Mouse (Mus musculus) natural killer cell, adult 2 months (primary cell): Measurements from ENCODE around the gene Bcas3.
A peak's percentile ranks its signal among the peaks of the same experiment; 100 is the strongest.
"Not testable (repeated sequence)": the region's sequence is repeated elsewhere in the genome, so short reads cannot be mapped to it uniquely, and the experiment has no call there.

Source experiments
- DNase-seq, 2 experiments: peaks; one replicate each; pipeline ENCODE4 v3.0.0; 2022; ENCODE audit warnings: low spot score in 2 of 2

Gene Bcas3

DNA sequence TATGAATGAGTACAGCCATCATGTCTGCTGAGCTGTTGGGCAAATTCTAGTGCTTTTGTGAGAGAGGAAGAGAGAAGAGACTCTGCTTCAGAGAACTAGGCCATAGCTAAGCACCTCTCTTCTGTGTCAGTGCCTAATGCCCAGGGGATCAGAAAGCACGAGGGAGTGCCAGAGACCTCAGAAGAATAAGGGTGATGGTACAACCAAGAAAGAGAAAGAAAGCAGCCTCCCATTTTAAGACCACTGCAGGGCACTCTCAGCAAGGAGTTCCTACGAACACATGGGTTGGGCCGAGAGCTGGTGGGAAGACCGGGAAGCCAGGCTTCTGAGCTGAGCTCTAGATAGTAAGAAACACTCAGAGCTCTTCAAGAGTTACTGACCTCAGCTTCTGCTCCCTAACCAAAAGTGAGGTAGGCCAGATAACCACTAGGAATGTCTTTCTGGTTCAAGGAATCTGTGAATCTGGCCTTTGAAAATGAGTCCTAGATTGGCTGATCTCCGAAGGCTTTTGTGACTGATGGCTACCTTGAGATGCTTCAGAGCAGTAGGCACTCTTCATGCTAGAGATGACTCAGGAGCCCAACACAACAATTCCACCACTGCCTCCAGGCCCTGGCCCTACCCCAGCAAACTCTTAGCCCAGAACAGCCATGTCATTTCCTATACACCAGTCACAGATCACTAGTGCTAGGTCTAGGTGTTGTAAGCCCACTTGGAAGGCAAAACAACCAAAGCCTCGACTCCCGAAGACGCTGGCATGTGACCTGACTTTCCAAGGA lies 359.2 kb downstream of the Bcas3 start:
- DNase-seq, result no peak

GRCm38 (mm10) chr11:85712860-85713813 lies 360.2 kb downstream of the Bcas3 start:
- DNase-seq, result peak; percentile 71 to 72

DNA sequence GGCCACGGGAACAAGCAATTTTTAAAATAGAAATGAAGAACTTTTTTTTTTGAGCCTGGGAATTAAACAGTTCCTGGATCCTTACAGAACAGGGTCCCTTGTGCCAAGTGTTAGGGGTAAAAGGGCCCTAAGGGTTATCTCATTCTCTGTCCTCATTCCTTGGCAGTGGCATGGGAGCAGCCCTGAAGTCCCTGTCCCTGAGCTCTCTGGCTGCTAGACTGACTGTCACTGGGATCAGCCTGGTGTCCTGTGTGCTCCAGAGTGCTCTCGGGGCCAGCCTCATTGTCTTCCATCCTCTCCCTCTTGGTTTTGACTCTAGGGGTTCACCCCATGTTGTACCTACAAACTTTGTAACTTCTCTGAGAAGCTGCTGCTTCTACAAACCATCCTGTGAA lies 360.8 kb downstream of the Bcas3 start:
- DNase-seq, result no peak

- DNase-seq, result no peak
Measured at GRCm38 (mm10) chr11:85714312-85714931, 361.5 kb downstream of the Bcas3 start.

DNA sequence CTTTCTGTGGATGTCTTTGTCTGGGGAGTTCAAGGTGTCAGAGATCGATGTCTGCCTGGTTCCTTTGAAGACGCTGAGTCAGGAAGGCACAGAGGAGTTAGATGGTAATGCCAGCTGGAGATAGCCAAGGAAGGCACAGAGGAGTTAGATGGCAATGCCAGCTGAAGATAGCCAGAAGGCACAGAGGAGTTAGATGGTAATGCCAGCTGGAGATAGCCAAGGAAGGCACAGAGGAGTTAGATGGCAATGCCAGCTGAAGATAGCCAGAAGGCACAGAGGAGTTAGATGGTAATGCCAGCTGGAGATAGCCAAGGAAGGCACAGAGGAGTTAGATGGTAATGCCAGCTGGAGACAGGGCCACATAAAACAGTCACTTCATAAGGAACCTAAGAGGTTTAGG lies 363.8 kb downstream of the Bcas3 start:
- not testable (repeated sequence) for DNase-seq

DNA sequence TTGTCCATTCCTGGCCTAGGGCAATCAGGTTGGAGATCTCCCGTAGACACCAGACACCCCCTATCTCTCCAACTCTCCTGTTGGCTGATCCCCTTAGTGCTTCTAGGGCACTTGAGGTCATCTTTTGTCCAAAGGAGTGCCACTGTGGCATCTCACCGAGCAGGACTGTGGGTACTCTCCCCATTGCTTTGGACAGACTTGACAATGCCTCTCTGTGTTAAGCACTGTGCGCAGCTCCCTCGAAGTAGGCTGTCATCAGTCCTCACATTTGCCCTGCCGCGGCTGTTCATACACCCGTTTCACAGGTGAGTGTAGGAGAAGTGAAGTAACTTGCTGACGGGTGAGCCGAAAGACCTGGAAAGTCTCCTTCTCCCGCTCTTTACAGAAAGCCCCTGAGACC lies 366.1 kb downstream of the Bcas3 start:
- no peak for DNase-seq

GRCm38 (mm10) chr11:85719766-85720165 lies 366.8 kb downstream of the Bcas3 start:
- no peak for DNase-seq

- DNase-seq, result no peak
Measured at GRCm38 (mm10) chr11:85720269-85720773, 367.4 kb downstream of the Bcas3 start.

DNA sequence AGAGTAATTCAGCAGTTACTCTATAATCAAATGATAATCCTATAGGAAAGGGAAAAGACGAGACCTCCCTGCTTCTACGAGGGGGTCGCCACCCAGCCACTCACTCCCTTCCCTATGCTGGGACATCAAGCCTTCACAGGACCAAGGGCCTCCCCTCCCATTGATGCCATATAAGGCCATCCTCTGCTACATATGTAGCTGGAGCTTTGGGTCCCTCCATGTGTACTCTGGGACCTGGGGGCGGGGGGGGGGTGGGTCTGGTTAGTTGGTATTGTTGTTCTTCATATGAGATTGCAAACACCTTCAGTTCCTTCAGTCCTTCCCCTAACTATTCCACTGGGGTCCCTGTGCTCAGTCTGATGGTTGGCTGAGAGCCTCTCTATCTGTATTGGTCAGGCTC lies 369.0 kb downstream of the Bcas3 start:
- no peak for DNase-seq

DNA sequence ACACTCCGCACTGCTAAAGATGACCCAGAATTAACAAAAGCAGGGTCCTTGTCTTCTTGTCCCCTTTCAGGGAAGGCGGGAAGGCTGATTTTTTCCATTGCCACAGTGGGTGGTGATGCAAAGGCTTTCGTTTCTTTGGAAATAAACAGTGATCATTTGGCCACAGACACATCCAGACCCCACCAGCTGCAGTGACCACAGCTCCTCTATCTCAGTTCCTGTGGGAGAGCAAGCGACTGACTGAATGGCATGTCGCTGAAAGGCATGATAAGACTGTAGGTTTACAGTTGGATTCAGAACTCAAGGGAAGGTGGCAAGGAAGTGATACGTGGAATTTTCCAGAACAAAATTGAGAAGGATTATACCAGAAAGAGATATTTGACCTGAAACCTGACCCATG lies 371.2 kb downstream of the Bcas3 start:
- no peak for DNase-seq

DNA sequence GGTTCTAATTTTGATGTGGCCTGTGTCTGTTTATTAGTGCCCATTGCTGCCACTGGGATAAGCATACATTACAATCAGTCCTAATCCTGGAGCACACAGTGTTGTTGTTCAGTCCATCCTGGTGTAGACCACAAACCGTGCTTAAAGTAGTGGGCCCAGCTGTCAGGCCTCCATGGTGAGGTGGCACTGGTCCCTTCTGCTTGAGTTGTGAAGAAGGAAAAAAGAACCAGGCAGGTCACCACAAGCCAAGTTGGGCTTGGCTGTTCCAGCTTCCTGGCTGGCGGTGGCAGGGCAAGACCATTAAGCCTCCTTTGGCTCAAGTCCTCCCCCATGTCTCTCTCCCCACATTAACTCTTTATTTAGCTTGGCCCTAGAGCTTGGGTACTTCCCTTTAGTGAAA lies 376.8 kb downstream of the Bcas3 start:
- DNase-seq, result no peak

DNA sequence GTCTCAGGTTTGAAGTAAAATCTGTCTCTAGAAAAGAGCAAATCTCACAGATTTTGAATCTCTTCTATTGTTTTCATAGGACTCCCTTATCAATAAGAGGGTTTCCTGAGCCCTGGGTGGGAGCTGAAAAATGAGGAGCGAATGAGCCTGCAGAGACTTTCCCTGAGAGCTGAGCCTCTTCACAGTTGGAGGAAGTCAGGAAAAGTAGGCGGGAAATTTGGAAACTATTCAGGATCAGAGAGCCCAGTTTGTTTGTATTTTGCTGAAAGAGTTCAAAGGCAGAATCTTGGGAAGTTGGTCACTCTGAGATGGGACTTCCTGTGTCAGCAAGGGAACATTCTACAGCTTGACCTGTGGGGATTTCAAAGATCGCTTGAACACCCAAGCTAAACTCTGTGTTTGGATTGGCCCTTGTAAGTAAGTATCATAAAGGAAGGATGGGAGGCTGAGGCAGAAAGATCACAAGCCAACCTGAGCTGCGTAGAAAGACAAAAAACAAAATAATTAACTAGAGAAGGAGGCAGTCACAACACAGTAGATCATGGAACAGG lies 379.6 kb downstream of the Bcas3 start:
- DNase-seq, result no peak

DNA sequence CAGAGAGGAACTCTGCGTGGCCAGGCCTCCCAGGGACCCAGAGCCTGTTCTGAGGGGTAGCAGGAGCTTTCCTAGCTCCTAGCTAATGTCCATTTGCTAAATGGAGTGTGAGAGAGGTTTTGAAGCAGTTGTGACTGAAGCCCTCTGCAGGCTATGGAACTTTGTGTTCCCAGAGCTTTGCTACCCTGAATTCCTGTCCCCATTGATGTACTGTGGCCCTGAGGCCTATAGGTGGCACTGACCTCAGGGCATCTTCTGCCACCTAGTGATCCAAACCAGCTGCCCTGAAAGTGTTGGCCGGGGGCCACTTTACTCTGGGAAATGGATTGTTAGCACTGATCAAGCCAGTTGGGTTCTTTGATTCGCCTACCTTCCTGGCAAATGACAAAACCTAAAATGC lies 380.6 kb downstream of the Bcas3 start:
- no peak for DNase-seq

- no peak for DNase-seq
Measured at GRCm38 (mm10) chr11:85734317-85735211, 381.6 kb downstream of the Bcas3 start.

DNA sequence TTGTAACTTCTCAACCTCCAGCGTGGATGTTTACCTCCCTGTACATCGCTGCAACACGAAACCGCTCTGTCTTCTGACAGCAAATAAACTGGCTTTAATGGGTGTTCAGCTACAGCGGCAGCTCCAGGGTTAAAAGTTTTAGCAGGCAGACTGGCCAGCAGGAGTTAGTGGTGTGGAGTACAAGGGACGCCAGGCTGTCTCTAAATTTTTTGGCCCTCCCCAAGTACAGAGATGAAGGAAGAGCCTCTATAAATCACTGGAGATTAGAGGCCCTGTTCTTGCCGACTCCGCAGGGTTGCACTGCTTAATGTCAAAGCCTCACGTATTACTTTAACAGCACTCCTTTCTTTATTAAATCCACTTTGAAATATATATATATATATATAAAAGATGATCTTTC lies 384.3 kb downstream of the Bcas3 start:
- DNase-seq, result no peak

DNA sequence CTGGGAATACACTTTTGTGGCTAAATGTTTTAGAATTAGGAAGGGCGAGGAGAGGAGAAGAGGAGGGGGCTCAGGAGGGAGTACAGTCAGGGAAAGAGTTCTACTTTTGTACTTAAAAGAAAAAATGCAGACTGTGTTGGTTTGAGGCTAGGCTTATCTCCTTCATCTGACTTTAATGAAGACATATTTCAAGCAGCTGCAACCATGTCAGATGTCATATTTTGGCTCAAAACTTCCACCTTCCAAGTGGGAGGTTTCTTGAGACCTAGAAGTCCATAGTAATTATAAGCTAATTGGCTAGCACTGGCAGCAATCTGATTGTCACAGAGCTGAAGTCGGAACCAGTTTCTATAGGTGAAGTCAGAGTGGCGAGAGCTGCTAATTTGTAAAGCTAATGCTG lies 384.9 kb downstream of the Bcas3 start:
- no peak for DNase-seq

DNA sequence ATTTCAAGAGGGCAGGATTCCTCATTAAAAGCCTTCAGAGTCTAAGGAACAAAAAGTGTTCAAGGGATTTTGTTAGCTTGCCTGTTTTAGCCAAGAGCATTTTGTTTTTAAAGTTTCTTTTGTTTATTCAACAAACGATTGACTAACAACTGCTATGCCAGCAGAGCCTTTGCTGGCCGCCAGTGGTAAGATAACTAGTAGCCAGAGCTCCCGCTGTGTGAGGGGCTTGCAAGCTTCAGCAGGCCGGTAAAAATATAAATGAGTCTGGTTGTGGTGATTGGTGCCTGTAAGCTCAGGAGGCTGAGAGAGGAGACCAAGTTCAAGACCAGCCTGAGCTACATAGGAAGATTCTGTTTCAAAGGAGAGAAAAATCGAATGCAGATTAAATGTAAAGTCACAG lies 385.6 kb downstream of the Bcas3 start:
- DNase-seq, result no peak

- no peak for DNase-seq
Measured at GRCm38 (mm10) chr11:85739266-85739977, 386.5 kb downstream of the Bcas3 start.

GRCm38 (mm10) chr11:85746373-85746772 lies 393.4 kb downstream of the Bcas3 start:
- DNase-seq, result no peak

DNA sequence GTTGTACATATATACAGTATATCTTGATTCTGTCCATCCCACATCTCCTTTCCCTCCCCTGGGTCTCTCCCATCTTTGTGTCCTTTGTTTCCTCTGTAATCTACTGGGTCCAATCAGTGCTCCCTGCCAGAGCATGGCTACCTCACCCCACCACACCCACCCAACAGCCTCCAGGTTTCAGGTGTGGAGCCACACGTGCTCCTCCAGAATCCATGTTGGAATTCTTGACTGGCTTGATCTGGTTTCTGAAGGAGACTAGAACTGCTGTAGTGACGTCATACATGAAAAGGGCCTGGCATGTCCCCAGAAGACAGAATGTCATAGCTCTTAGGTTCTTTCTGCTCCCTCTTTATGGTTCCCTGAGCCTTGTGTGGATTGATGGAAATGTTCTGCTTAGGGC lies 395.9 kb downstream of the Bcas3 start:
- DNase-seq, result no peak
